Mouse (Mus musculus) urinary bladder, postnatal 25 days (tissue): ENCODE data around the gene Bglap.
A peak's percentile ranks its signal among the peaks of the same experiment; 100 is the strongest.

Experiments used
- DNase-seq: peaks from one replicate; pipeline ENCODE4 v3.0.0; 2022; ENCODE audit warnings: low spot score

Bglap gene

GRCm38 (mm10) chr3:88339006-88339405 is 45.3 kb downstream of the Bglap start:
- DNase-seq = no peak

- no peak for DNase-seq
Measured at GRCm38 (mm10) chr3:88338316-88338715, 45.9 kb downstream of the Bglap start.

- no peak for DNase-seq
Measured at GRCm38 (mm10) chr3:88337367-88338020, 46.8 kb downstream of the Bglap start.

GRCm38 (mm10) chr3:88336058-88337013 is 47.9 kb downstream of the Bglap start, which contains the start of the genes Tmem79 and Smg5:
TSS of gene Tmem79 (minus strand) at chr3:88336148.
TSS of gene Smg5 (plus strand) at chr3:88336260.
- DNase-seq = peak; percentile 94

- DNase-seq = peak; percentile 16
Measured at GRCm38 (mm10) chr3:88335436-88336053, 48.7 kb downstream of the Bglap start.

DNA sequence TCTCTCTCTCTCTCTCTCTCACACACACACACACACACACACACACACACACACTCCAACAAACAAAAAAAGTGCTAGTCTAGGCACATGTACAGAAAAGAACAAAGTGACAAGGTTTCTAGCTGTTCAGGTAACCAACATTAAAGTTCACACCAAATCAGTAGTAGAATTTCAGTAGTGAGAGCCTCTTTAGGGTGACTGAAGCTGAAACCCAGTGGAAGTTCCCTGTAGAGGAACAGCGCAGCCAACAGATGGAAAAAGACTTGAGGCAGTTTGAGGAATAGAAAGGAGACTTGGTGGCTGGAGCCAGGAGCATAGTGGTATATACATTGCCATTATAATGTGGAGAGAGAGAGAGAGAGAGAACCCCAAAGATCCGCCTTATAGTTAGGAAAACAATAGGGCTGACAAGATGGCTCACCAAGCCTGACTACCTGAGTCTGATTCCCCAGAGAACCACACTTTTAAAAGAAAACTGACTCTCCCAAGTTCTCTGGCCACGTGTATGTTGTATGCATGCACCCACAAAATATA is 49.3 kb downstream of the Bglap start:
- DNase-seq = no peak

GRCm38 (mm10) chr3:88334029-88334658 is 50.1 kb downstream of the Bglap start:
- peak; percentile 49 for DNase-seq
